Mouse (Mus musculus): ENCODE data around the gene Mpzl3. TPM values are rescaled to one million over a fixed set of nuclear protein-coding genes. Genes with fewer than 3 reads are reported as not detected.

The Mpzl3 gene
- total RNA-seq, 2 experiments from 2014 or later, result 4.2 to 4.7 TPM

GRCm38 (mm10) chr9:45092641-45093040 is 37.7 kb downstream of the Mpzl3 start:
- TF ChIP-seq CTCF (conservative IDR thresholded peaks at IDR 0.05), result no peak
- no peak for DNase-seq (ENCODE audit: low spot score in 2 of 2)
- H3K4me3 ChIP-seq, result no peak overlapping the region
- H3K27ac ChIP-seq, result no peak overlapping the region

DNA sequence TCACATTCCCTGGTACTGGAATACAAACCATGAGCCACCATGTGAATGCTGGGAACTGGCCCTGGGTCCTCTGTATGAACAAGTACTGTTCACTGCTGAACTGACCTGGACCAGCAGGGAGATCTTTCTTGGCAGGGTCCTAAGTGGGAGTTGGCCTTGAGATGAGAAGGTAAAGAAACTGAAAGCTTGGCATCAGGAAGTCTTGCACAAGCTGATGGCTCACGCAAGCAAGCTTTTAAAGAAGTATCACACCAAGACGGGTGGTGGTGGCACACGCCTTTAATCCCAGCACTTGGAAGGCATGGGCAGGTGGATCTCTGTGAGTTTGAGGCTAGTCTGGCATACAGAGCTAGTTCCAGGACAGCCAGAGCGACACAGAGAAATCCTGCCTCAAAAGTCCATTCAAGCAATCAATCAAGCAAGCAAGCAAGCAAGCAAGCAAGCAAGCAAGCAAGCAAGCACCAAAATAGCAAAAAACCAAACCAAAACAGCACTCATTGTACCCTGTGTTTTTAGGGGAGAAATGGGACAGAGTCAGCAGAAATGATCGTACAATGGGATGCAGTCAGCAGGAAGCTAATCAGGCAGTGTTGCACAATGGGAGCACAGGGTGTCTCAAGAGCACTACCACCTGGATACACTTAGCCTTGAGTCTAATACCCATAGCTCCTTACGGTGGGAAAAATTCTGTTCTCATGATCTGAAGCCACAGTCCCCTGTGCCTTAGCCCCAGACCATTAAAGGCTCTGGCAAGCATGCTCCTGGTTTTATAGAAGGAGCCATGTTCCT is 40.4 kb downstream of the Mpzl3 start:
- Histone ChIP-seq H3K27ac (no peak overlapping the region), H3K4me3 (no peak overlapping the region)
- DNase-seq (ENCODE audit: low spot score in 2 of 2), result no peak
- no peak for TF ChIP-seq CTCF (conservative IDR thresholded peaks at IDR 0.05)

- DNase-seq (ENCODE audit: low spot score in 2 of 2), result no peak
- no peak overlapping the region for H3K27ac ChIP-seq
- no peak overlapping the region for H3K4me3 ChIP-seq
- no peak for TF ChIP-seq CTCF (conservative IDR thresholded peaks at IDR 0.05)
These were observed 42.9 kb downstream of the Mpzl3 start for GRCm38 (mm10) chr9:45097877-45098276.

DNA sequence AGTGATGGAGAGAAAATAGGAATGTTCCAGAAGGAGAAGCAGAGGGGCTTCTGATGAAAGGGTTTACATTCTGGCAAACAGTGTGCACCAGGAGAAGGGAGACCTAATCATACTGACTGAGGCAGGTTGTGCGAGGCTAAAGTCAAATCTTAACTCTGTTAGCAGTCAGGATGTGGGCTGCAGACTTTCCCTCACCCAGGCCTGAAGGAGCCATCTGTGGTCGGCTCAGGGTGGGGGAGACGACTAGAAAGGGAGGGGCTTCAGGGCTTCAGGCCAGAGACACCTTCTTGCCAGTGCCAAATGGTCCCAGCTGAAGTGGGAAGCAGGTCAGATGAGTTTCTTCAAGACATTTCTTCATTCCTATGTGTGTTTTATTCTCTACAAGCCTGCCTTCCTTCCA is 43.4 kb downstream of the Mpzl3 start:
- no peak for TF ChIP-seq CTCF (conservative IDR thresholded peaks at IDR 0.05)
- Histone ChIP-seq H3K4me3 (no peak overlapping the region), H3K27ac (no peak overlapping the region)
- DNase-seq (ENCODE audit: low spot score in 2 of 2), result no peak

DNA sequence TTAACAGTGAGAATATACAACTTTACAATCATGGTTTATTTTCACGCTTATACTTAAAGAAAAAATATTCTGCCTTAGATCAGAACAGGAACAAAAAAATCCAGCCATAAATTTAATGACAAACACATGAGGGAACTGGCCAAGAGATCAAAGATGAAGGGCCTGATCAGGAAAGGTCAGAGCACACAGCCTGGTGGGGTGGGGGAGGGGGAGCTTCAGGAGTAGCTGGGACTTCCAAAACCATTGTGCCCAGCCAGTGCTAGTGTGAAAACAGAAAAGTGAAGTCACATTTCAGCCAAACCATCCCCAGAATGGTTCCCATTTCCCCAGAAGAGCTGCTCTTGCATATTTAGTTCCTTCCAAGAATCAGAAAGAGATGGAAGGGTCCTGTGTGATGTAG is 47.5 kb downstream of the Mpzl3 start:
- TF ChIP-seq CTCF (conservative IDR thresholded peaks at IDR 0.05), result no peak
- H3K4me3 ChIP-seq, result no peak overlapping the region
- no peak overlapping the region for H3K27ac ChIP-seq
- no peak for DNase-seq (ENCODE audit: low spot score in 2 of 2)

DNA sequence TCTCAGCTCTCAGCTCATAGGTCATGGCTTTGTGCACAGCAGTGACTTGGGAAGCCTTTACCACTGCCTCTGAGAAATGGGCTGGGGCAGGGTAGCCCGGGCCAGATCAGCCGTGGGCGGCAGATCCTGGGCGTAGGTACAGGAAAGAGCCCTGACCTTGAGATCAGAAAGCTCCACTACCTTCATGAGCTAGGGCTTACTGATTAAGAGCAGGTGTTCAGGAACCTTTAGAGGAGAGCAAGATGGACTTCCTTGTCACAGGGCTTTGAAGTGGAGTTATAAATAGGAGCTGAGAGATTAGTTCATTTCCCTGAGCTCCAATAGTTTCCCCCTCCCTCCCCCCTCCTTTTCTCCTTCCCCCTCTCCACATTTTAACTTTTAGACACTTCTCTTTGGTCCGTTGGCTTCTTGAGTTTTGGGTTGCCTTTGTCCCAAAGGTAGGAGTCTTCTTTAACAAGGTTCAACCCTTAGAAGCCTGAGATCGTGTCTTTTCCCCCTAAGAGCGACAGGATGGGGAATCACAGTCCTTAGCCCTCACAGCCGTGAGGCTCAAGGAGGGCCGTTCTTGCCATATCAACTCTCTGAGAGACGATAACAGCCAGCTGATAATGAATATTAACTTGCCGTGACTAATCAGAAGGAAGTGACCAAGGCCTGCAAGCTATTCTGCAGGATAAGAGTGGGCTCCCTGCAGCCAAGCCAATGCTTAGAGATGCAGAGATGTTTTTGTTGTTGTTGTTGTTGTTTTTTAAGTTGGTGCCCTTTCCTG is 48.4 kb downstream of the Mpzl3 start:
- no peak overlapping the region for H3K4me3 ChIP-seq
- no peak overlapping the region for H3K27ac ChIP-seq
- TF ChIP-seq CTCF (conservative IDR thresholded peaks at IDR 0.05), result no peak
- no peak for DNase-seq (ENCODE audit: low spot score in 2 of 2)

GRCm38 (mm10) chr9:45105596-45106374 is 50.8 kb downstream of the Mpzl3 start:
- Histone ChIP-seq H3K27ac (no peak overlapping the region), H3K4me3 (no peak overlapping the region)
- no peak for TF ChIP-seq CTCF (conservative IDR thresholded peaks at IDR 0.05)
- DNase-seq (ENCODE audit: low spot score in 2 of 2), result no peak

GRCm38 (mm10) chr9:45115706-45116105 is 60.7 kb downstream of the Mpzl3 start:
- no peak for TF ChIP-seq CTCF (conservative IDR thresholded peaks at IDR 0.05)
- H3K4me3 ChIP-seq, result peak overlapping the region; percentile 60
- DNase-seq (ENCODE audit: low spot score in 2 of 2), result peak; percentile 64 to 75
- H3K27ac ChIP-seq, result peak overlapping the region; percentile 83

- no peak overlapping the region for H3K4me3 ChIP-seq
- H3K27ac ChIP-seq, result no peak overlapping the region; the same call in 1 of the 2 replicates
- no peak for TF ChIP-seq CTCF (conservative IDR thresholded peaks at IDR 0.05)
- DNase-seq (ENCODE audit: low spot score in 2 of 2), result no peak
These were observed 61.8 kb downstream of the Mpzl3 start for GRCm38 (mm10) chr9:45116819-45117218.

DNA sequence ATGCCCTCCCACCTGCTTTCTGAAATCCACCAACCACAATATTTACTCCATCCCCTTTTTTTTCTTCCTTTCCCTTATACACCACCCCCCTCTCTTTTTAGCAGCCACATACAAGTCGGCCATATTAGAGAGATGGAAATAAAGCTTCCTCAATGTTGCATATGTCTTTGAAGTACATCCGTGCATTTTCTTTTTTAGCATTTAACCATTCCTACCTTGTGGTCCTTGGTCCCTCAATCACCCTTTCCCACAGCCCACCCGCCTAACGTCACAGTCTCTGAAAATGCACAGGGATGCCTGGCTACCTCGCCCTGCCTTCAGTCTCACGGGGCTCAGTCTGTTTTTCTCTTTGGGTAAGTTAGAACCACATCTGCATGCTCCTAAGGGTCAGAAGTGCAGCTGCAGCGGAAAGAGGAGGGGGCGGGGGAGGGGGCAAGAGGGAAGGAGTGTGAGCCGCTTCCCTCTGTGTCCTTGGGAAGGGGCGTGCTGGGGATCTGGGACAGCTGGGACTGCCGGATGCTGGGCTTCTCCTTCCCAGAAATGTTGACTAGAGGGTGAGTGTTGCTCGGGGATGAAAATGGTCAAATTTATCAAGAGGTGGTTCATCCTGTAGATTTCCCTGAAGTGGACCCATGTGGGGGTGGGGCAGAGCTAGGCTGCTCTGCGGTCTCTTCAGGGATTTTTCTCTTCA is 62.9 kb downstream of the Mpzl3 start, which contains the start of gene Scn2b:
Scn2b (plus strand) TSS at position 42 of the 691 bp plus-strand sequence.
- Histone ChIP-seq H3K4me3 (peak within 1 kb of the TSS; percentile 80), H3K27ac (peak within 1 kb of the TSS; percentile 97)
- no peak for TF ChIP-seq CTCF (conservative IDR thresholded peaks at IDR 0.05)
- no peak for DNase-seq (ENCODE audit: low spot score in 2 of 2)

DNA sequence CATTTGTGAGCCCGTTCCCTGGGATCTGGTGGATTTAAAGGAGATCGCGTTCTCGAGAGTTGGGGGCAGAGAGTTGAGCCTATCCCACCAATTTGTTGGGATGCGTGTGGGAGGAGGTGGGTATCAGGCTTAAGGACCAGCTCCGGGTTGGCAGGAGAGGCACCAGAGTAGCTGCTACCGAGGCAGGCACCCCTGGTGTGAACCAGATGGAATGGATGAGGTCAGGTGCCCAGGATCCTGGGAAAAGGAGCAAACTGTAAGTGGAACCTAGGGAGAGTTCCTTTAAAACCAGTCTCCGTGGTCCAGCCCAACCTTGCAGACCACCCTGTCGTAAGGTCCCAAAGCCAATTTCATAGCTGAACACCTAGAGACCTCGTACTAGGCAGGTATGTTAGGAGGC is 63.6 kb downstream of the Mpzl3 start:
- no peak for TF ChIP-seq CTCF (conservative IDR thresholded peaks at IDR 0.05)

GRCm38 (mm10) chr9:45119316-45119953 is 64.4 kb downstream of the Mpzl3 start:
- Histone ChIP-seq H3K4me3 (peak overlapping the region; percentile 80), H3K27ac (peak overlapping the region; percentile 97)
- no peak for DNase-seq (ENCODE audit: low spot score in 2 of 2)
- TF ChIP-seq CTCF (conservative IDR thresholded peaks at IDR 0.05), result peak; percentile 69

More for the DNA sequence above, 63.6 kb downstream of the Mpzl3 start:
- DNase-seq (ENCODE audit: low spot score in 2 of 2), result no peak
- peak overlapping the region; percentile 97 for H3K27ac ChIP-seq
- H3K4me3 ChIP-seq, result peak overlapping the region; percentile 80

All from layer of hippocampus, adult 2 months (tissue).